ENCODE assay signal across 8 mouse cellular contexts in genomic region chr17:12994069-12994468, GRCm38 (mm10). TPM values are rescaled to one million over a fixed set of nuclear protein-coding genes. Genes with fewer than 3 reads are reported as not detected.
DNase-seq lines count a peak whose midpoint lies in the region; ATAC-seq and TF ChIP-seq lines count a peak whose summit lies in the region.

Gene Wtap, minus strand, starts transcription at chr17:12994169.

- peak within 1 kb of the TSS; percentile 82 for H3K4me2 ChIP-seq in embryonic facial prominence, embryonic 12.5 days (replicated peaks)
- peak within 1 kb of the TSS; percentile 89 for H3K4me2 ChIP-seq in heart, embryonic 12.5 days

- no peak for TF ChIP-seq CTCF in left cerebral cortex, adult 2 months (IDR thresholded peaks at IDR 0.05)

- H3K27ac ChIP-seq in left cerebral cortex, adult 2 months = peak within 1 kb of the TSS; percentile 99; the same call in 1 of the 2 replicates
- H3K27ac ChIP-seq in embryonic facial prominence, embryonic 12.5 days = peak within 1 kb of the TSS; percentile 99; the same call in 1 of the 2 replicates
- peak within 1 kb of the TSS; percentile 99 for H3K27ac ChIP-seq in heart, embryonic 12.5 days (ENCODE audit: poor library complexity, severe bottlenecking)

- H3K27me3 ChIP-seq in embryonic facial prominence, embryonic 12.5 days = no peaks in the 10 kb centered on the region
- H3K27me3 ChIP-seq in heart, embryonic 12.5 days (replicated peaks) = no peaks in the 10 kb centered on the region

- H3K9me3 ChIP-seq in embryonic facial prominence, embryonic 12.5 days = no peaks in the 10 kb centered on the region
- no peaks in the 10 kb centered on the region for H3K9me3 ChIP-seq in heart, embryonic 12.5 days (replicated peaks)

- H3K4me1 ChIP-seq in embryonic facial prominence, embryonic 12.5 days = peaks cover 6% of the 10 kb centered on the region; the same call in 1 of the 2 replicates
- peaks cover 7% of the 10 kb centered on the region for H3K4me1 ChIP-seq in heart, embryonic 12.5 days (replicated peaks)

- peak within 1 kb of the TSS; percentile 99 for H3K4me3 ChIP-seq in left cerebral cortex, adult 2 months
- H3K4me3 ChIP-seq in embryonic facial prominence, embryonic 12.5 days = peak within 1 kb of the TSS; percentile 93
- H3K4me3 ChIP-seq in heart, embryonic 12.5 days = peak within 1 kb of the TSS; percentile 97

- DNase-seq in left cerebral cortex, adult 2 months (ENCODE audit: extremely low spot score in 1 of 2, low spot score in 2 of 2) = no peak
- no peak for DNase-seq in left cerebral cortex, adult 9 months (ENCODE audit: low spot score in 2 of 2)
- DNase-seq in left cerebral cortex, postnatal 10 days (ENCODE audit: extremely low spot score in 1 of 2, low spot score in 2 of 2) = no peak
- no peak for DNase-seq in cerebellum, adult 18-20 months
- DNase-seq in right cerebral cortex, postnatal 10 days (ENCODE audit: low spot score in 2 of 2) = no peak

- no peaks in the 10 kb centered on the region for H3K36me3 ChIP-seq in embryonic facial prominence, embryonic 12.5 days
- no peaks in the 10 kb centered on the region for H3K36me3 ChIP-seq in heart, embryonic 12.5 days

- intact Hi-C loops in left cerebral cortex, adult 2 months (cut with DNase I) = loop anchor here (10.0 kb wide), 1 partner anchor 199 kb away; no protein-coding TSS in a partner anchor
- intact Hi-C loops in left cerebral cortex, postnatal 10 days (cut with DNase I) = loop anchor here (5.0 to 10.0 kb wide), 2 partner anchors 117 to 199 kb away; partner anchors contain the start of gene Mrgprh

- WGBS in embryonic facial prominence, embryonic 12.5 days = 68% methylated on average over 1 of the region's 1 CpGs
- WGBS in heart, embryonic 12.5 days = 78% methylated on average over 1 of the region's 1 CpGs

- peak within 1 kb of the TSS; percentile 94; the same call in 1 of the 2 replicates for H3K9ac ChIP-seq in embryonic facial prominence, embryonic 12.5 days
- H3K9ac ChIP-seq in heart, embryonic 12.5 days = peak within 1 kb of the TSS; percentile 100; the same call in 1 of the 2 replicates

- no peak for ATAC-seq in embryonic facial prominence, embryonic 12.5 days (ENCODE audit: insufficient number of reproducible peaks, insufficient read depth, low FRiP score, low TSS enrichment)
- no peak for ATAC-seq in heart, embryonic 12.5 days (ENCODE audit: insufficient number of reproducible peaks, low FRiP score)
- ATAC-seq in monocyte, adult 5-6 weeks (replicated peaks; ENCODE audit: insufficient number of reproducible peaks, low FRiP score, low TSS enrichment, poor library complexity, severe bottlenecking) = no peak

RNA-seq across cellular contexts. Expression of gene Wtap, which starts in this region (rescaled TPM):
- total RNA-seq in left cerebral cortex, adult 2 months (2021) = 10 to 100 TPM; 52.7 to 54.2 TPM
- polyA plus RNA-seq in embryonic facial prominence, embryonic 12.5 days (2016; fragmentation: Nextera tagmentation; extraction: Ambion mirVana) = 141 and 146 TPM in 2 replicates
- 71.4 and 74.4 TPM in 2 replicates for polyA plus RNA-seq in heart, embryonic 12.5 days (2016; fragmentation: Nextera tagmentation; extraction: Ambion mirVana)
- total RNA-seq in left cerebral cortex, postnatal 10 days (2021) = 10 to 100 TPM; 63.3 to 65.8 TPM
- 228 to 388 TPM (median 260 TPM) in 3 replicates for total RNA-seq in monocyte, adult 5-6 weeks (2017)
